ENCODE assay signal across 9 mouse cellular contexts in the genomic region with DNA sequence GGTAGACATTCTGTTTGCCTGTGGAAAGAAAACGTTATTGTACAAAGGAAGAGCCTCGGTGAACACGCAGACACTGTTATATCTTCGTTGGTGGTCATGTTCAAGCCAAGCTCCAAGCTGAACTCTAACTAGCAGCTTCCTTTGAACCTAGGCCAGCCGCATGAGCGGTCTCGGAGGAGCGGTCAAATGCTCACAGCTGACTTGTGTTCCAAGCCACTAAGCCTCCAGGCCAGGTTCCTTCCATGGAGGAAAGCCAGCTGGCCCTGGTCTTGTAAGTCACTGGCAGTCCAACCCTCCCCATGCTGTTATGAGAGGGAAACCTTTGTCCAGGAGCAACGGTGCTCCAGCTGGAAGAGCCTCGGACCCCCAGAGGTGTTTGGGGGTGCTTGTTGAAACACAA.
DNase-seq lines count a peak whose midpoint lies in the region; ATAC-seq and TF ChIP-seq lines count a peak whose summit lies in the region.
"Had no signal": no experiment of that assay in that cellular context is flagged by ENCODE, and none has a peak within 500 bp of the region (broad histone marks: within the 10 kb centered on the region; RNA-seq: fewer than 3 reads in every experiment).

No protein-coding gene starts in this region.

- no peak overlapping the region for H3K27ac ChIP-seq in forebrain, embryonic 14.5 days (ENCODE audit: low read depth, low read length)
- H3K27ac ChIP-seq in forebrain, embryonic 13.5 days, result no peak overlapping the region
- peak overlapping the region; percentile 60; the same call in 1 of the 2 replicates for H3K27ac ChIP-seq in kidney, postnatal 0 days
- no peak overlapping the region for H3K27ac ChIP-seq in liver, embryonic 11.5 days (ENCODE audit: low read depth, low read length)
- H3K27ac ChIP-seq: liver, embryonic 15.5 days had no signal

- TF ChIP-seq CTCF in kidney, postnatal 0 days (IDR thresholded peaks at IDR 0.05; ENCODE audit: low read depth), result no peak

- H3K4me3 ChIP-seq in forebrain, embryonic 14.5 days (ENCODE audit: low read depth, low read length), result no peak overlapping the region
- H3K4me3 ChIP-seq in forebrain, embryonic 13.5 days, result no peak overlapping the region
- H3K4me3 ChIP-seq in kidney, postnatal 0 days (replicated peaks; ENCODE audit: low read depth, low read length), result no peak overlapping the region
- no peak overlapping the region for H3K4me3 ChIP-seq in liver, embryonic 11.5 days (ENCODE audit: low read depth, low read length)
- H3K4me3 ChIP-seq: liver, embryonic 15.5 days had no signal

- H3K9me3 ChIP-seq in forebrain, embryonic 14.5 days (replicated peaks; ENCODE audit: control insufficient read depth, low read length), result no peaks in the 10 kb centered on the region
- H3K9me3 ChIP-seq in forebrain, embryonic 13.5 days (replicated peaks), result no peaks in the 10 kb centered on the region
- H3K9me3 ChIP-seq in kidney, postnatal 0 days (replicated peaks; ENCODE audit: low read length), result no peaks in the 10 kb centered on the region
- no peaks in the 10 kb centered on the region for H3K9me3 ChIP-seq in liver, embryonic 11.5 days (ENCODE audit: control insufficient read depth, low read length)
- H3K9me3 ChIP-seq: liver, embryonic 15.5 days had no signal

- WGBS in forebrain, embryonic 14.5 days, result 86% methylated on average over 10 of the region's 10 CpGs
- WGBS in forebrain, embryonic 13.5 days, result 82% methylated on average over 10 of the region's 10 CpGs
- 11% methylated on average over 10 of the region's 10 CpGs for WGBS in kidney, postnatal 0 days
- WGBS in liver, embryonic 11.5 days, result 83% methylated on average over 10 of the region's 10 CpGs

- no peak for ATAC-seq in forebrain, embryonic 14.5 days
- no peak for ATAC-seq in forebrain, embryonic 13.5 days
- ATAC-seq in kidney, postnatal 0 days (replicated peaks; ENCODE audit: low FRiP score, low read depth), result peak; percentile 44
- ATAC-seq in liver, embryonic 11.5 days (replicated peaks; ENCODE audit: low FRiP score), result no peak

- H3K4me1 ChIP-seq in forebrain, embryonic 14.5 days (ENCODE audit: control insufficient read depth, insufficient read depth, low read length), result no peaks in the 10 kb centered on the region
- H3K4me1 ChIP-seq in forebrain, embryonic 13.5 days, result no peaks in the 10 kb centered on the region
- H3K4me1 ChIP-seq in kidney, postnatal 0 days (replicated peaks; ENCODE audit: insufficient read depth, low read length), result no peaks in the 10 kb centered on the region
- H3K4me1 ChIP-seq in liver, embryonic 11.5 days (replicated peaks; ENCODE audit: control insufficient read depth, insufficient read depth, low read length), result no peaks in the 10 kb centered on the region
- H3K4me1 ChIP-seq: liver, embryonic 15.5 days had no signal

- H3K36me3 ChIP-seq in forebrain, embryonic 14.5 days (ENCODE audit: control insufficient read depth, insufficient read depth, low read length), result no peaks in the 10 kb centered on the region
- no peaks in the 10 kb centered on the region for H3K36me3 ChIP-seq in forebrain, embryonic 13.5 days (ENCODE audit: poor library complexity, severe bottlenecking)
- H3K36me3 ChIP-seq in kidney, postnatal 0 days (ENCODE audit: insufficient read depth, low read length), result no peaks in the 10 kb centered on the region
- H3K36me3 ChIP-seq in liver, embryonic 11.5 days (ENCODE audit: control insufficient read depth, insufficient read depth, low read length), result no peaks in the 10 kb centered on the region
- H3K36me3 ChIP-seq: liver, embryonic 15.5 days had no signal

- H3K9ac ChIP-seq in forebrain, embryonic 14.5 days (ENCODE audit: low read length), result no peak overlapping the region
- no peak overlapping the region for H3K9ac ChIP-seq in forebrain, embryonic 13.5 days
- H3K9ac ChIP-seq in kidney, postnatal 0 days (ENCODE audit: low read depth, low read length), result no peak overlapping the region
- no peak overlapping the region for H3K9ac ChIP-seq in liver, embryonic 11.5 days (ENCODE audit: low read depth, low read length)
- H3K9ac ChIP-seq: liver, embryonic 15.5 days had no signal

- no peak overlapping the region for H3K4me2 ChIP-seq in forebrain, embryonic 14.5 days (ENCODE audit: low read length)
- no peak overlapping the region for H3K4me2 ChIP-seq in forebrain, embryonic 13.5 days
- H3K4me2 ChIP-seq in kidney, postnatal 0 days (ENCODE audit: low read length), result no peak overlapping the region
- H3K4me2 ChIP-seq in liver, embryonic 11.5 days, result no peak overlapping the region
- H3K4me2 ChIP-seq: liver, embryonic 15.5 days had no signal

- peak; percentile 23 for DNase-seq in forebrain, embryonic 14.5 days (ENCODE audit: low spot score)
- peak; percentile 61 for DNase-seq in Muller cell, postnatal 12 days (ENCODE audit: inconsistent ontology term)
- peak; percentile 43 for DNase-seq in fibroblast of lung, adult 2 months (ENCODE audit: low read depth)
- peak; percentile 94 for DNase-seq in kidney, postnatal 0 days (ENCODE audit: low spot score)
- DNase-seq in testis, postnatal 10 days (ENCODE audit: low spot score), result peak; percentile 80
- no peak for DNase-seq in liver, embryonic 11.5 days (ENCODE audit: low spot score)
- no peak for DNase-seq in left cerebral cortex, adult 18-20 months (ENCODE audit: low spot score in 2 of 2)

- H3K27me3 ChIP-seq in forebrain, embryonic 14.5 days (replicated peaks; ENCODE audit: control insufficient read depth, insufficient read depth, low read length), result no peaks in the 10 kb centered on the region
- no peaks in the 10 kb centered on the region for H3K27me3 ChIP-seq in forebrain, embryonic 13.5 days
- no peaks in the 10 kb centered on the region for H3K27me3 ChIP-seq in kidney, postnatal 0 days (ENCODE audit: insufficient read depth, low read length)
- no peaks in the 10 kb centered on the region for H3K27me3 ChIP-seq in liver, embryonic 11.5 days (replicated peaks; ENCODE audit: control insufficient read depth, insufficient read depth, low read length)
- H3K27me3 ChIP-seq: liver, embryonic 15.5 days had no signal

Comparison
In these comparisons a context has a peak if more than half of its experiments do, and no peak if none do; other contexts are left out.
1. DNase-seq: peak in forebrain, embryonic 14.5 days (single experiment), Muller cell, postnatal 12 days (single experiment), fibroblast of lung, adult 2 months (single experiment), kidney, postnatal 0 days (single experiment) and testis, postnatal 10 days (single experiment); none in liver, embryonic 11.5 days (single experiment) and left cerebral cortex, adult 18-20 months (0 of 2).